Mouse (Mus musculus) CD8-positive naive resting alpha-beta T cell, adult 2 months (primary cell): Measurements from ENCODE around the gene Lbhd2.

ENCODE experiments used
- DNase-seq, 2 experiments: peaks; one replicate each; pipeline ENCODE4 v3.0.0; 2022; ENCODE audit warnings: low read depth in 2 of 2, low spot score in 2 of 2

Gene Lbhd2

GRCm38 (mm10) chr12:111445890-111446613, 39.4 kb downstream of the Lbhd2 start:
- no peak for DNase-seq

GRCm38 (mm10) chr12:111446745-111447144, 40.1 kb downstream of the Lbhd2 start:
- DNase-seq, result no peak

GRCm38 (mm10) chr12:111447350-111447749, 40.7 kb downstream of the Lbhd2 start:
- no peak for DNase-seq

- DNase-seq, result no peak
Observed at GRCm38 (mm10) chr12:111447898-111448760, 41.5 kb downstream of the Lbhd2 start.

GRCm38 (mm10) chr12:111448931-111449705, 42.5 kb downstream of the Lbhd2 start:
- no peak for DNase-seq

- DNase-seq, result no peak
Observed at GRCm38 (mm10) chr12:111450359-111450758, 43.8 kb downstream of the Lbhd2 start.

- no peak for DNase-seq
Observed at GRCm38 (mm10) chr12:111451561-111451960, 45.0 kb downstream of the Lbhd2 start.

GRCm38 (mm10) chr12:111454021-111454420, 47.4 kb downstream of the Lbhd2 start:
- DNase-seq, result no peak

- no peak for DNase-seq
Observed at GRCm38 (mm10) chr12:111454543-111455280, 48.1 kb downstream of the Lbhd2 start.

GRCm38 (mm10) chr12:111455311-111455846, 48.8 kb downstream of the Lbhd2 start:
- DNase-seq, result no peak

GRCm38 (mm10) chr12:111455860-111456259, 49.3 kb downstream of the Lbhd2 start:
- DNase-seq, result no peak

GRCm38 (mm10) chr12:111457742-111458141, 51.1 kb downstream of the Lbhd2 start:
- no peak for DNase-seq
